Mouse (Mus musculus) induced T-regulatory cell, adult 2 months (primary cell): ENCODE measurements at regions not wholly inside any gene's neighbourhood (a gene's known extent, or its start where the extent isn't known, plus 50 kb on each side); places are given as distances from the start of the nearest gene placed in this dataset.
"Not testable (repeated sequence)": the region's sequence is repeated elsewhere in the genome, so short reads cannot be mapped to it uniquely, and the experiment has no call there.

Experiments
- DNase-seq: peaks from one replicate; pipeline ENCODE4 v3.0.0-alpha.2; 2012; ENCODE audit warnings: low read depth

- DNase-seq: peak; percentile 50
These were observed 161.5 kb downstream of the Hpcal1 start for GRCm38 (mm10) chr12:17852138-17852537.

GRCm38 (mm10) chr12:17872491-17872890 lies 181.8 kb downstream of the Hpcal1 start:
- not testable (repeated sequence) for DNase-seq

GRCm38 (mm10) chr12:17881371-17882116 lies 190.9 kb downstream of the Hpcal1 start:
- peak; percentile 82 for DNase-seq

GRCm38 (mm10) chr12:17882117-17883116 lies 191.8 kb downstream of the Hpcal1 start:
- DNase-seq: not testable (repeated sequence)

- DNase-seq: not testable (repeated sequence)
These were observed 201.1 kb downstream of the Hpcal1 start for GRCm38 (mm10) chr12:17891663-17892310.

GRCm38 (mm10) chr12:17913058-17913457 lies 222.4 kb downstream of the Hpcal1 start:
- DNase-seq: not testable (repeated sequence)
